Mouse (Mus musculus) stomach, embryonic 14.5 days (tissue): ENCODE data around the gene Gnao1. TPM values are rescaled to one million over a fixed set of nuclear protein-coding genes. Genes with fewer than 3 reads are reported as not detected.
A peak's percentile ranks its signal among the peaks of the same experiment; 100 is the strongest.

Source experiments
- ATAC-seq: fragments of 200-750 bp; cut with Nextera tagmentation; 2 replicates; pipeline ENCODE4 v1.8.0; 2017; ENCODE audit warnings: low read depth, moderate TSS enrichment; ENCODE audit not compliant: insufficient number of reproducible peaks, insufficient read depth, low FRiP score
- H3K27ac ChIP-seq: fragments of 300-500 bp; sonication (generic); 2 replicates; pipeline ENCODE4 v1.5.1; 2014; ENCODE audit warnings: mild to moderate bottlenecking, low read length, moderate library complexity, mixed read lengths
- H3K27me3 ChIP-seq: fragments of 300-500 bp; sonication (generic); 2 replicates; pipeline ENCODE4 v1.6.1; 2014; ENCODE audit warnings: low read length, control low read depth, mixed read lengths; ENCODE audit not compliant: control insufficient read depth, insufficient read depth
- H3K36me3 ChIP-seq: fragments of 300-500 bp; sonication (generic); 2 replicates; pipeline ENCODE4 v1.6.1; 2014; ENCODE audit warnings: mild to moderate bottlenecking, control low read depth, low read length, moderate library complexity, mixed read lengths; ENCODE audit not compliant: control insufficient read depth, insufficient read depth
- H3K4me1 ChIP-seq: fragments of 300-500 bp; sonication (generic); 2 replicates; pipeline ENCODE4 v1.6.1; 2014; ENCODE audit warnings: low read length, control low read depth, mixed read lengths; ENCODE audit not compliant: control insufficient read depth, insufficient read depth
- H3K4me2 ChIP-seq: fragments of 300-500 bp; sonication (generic); replicated peaks from 2 replicates; pipeline ENCODE4 v1.6.1; 2014; ENCODE audit warnings: low read depth, low read length, control low read depth
- H3K4me3 ChIP-seq: fragments of 300-500 bp; sonication (generic); 2 replicates; pipeline ENCODE4 v1.5.1; 2014; ENCODE audit warnings: low read depth, low read length, control low read depth
- H3K9ac ChIP-seq: fragments of 300-500 bp; sonication (generic); replicated peaks from 2 replicates; pipeline ENCODE4 v1.6.1; 2014; ENCODE audit warnings: low read depth, mild to moderate bottlenecking, control low read depth, low read length, moderate library complexity, mixed read lengths
- H3K9me3 ChIP-seq: fragments of 300-500 bp; sonication (generic); 2 replicates; pipeline ENCODE4 v1.6.1; 2016; ENCODE audit warnings: low read depth, low read length, control low read depth; ENCODE audit not compliant: control insufficient read depth
- WGBS: fragments of 180-500 bp; shearing (Covaris S2); extraction: QIAGEN DNeasy Blood & Tissue Kit; methylation state at CpG from one replicate; pipeline ENCODE4 v1.1.7; 2014; 5-methylcytosine and 5-hydroxymethylcytosine counted together
- polyA plus RNA-seq: library from polyadenylated mRNA; unstranded; fragments of >200 nt; fragmentation: Nextera tagmentation; extraction: Ambion mirVana; gene quantifications from 2 replicates; pipeline ENCODE4 v1.2.1, GENCODE M21; 2014

Gnao1 gene
- polyA plus RNA-seq, 1 experiment from 2014 or later = 14.0 TPM

DNA sequence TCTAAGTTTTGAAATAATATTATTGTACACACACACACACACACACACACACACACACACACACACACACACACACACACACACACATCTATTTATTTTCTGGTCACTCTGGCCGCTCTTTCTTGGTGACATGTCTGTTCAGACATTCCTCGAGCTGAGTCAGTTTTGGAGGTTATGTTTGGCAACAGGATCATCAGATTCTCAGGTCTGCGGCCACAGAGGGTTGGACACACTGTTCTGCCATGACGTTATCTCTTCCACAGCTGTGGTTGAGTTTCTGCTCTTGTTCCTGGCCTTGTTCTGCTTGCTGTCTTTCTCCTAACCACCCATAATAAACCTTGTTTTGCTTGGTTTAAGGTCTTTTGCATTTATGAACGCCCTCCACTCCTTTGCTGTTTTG lies 61.5 kb downstream of the Gnao1 start:
- ATAC-seq = no peak
- H3K27me3 ChIP-seq = no peaks in the 10 kb centered on the region
- 79% methylated on average over 5 of the region's 5 CpGs for WGBS
- H3K4me2 ChIP-seq = no peak overlapping the region
- H3K9ac ChIP-seq = no peak overlapping the region
- H3K9me3 ChIP-seq = no peaks in the 10 kb centered on the region
- no peak overlapping the region for H3K27ac ChIP-seq
- no peaks in the 10 kb centered on the region for H3K36me3 ChIP-seq
- H3K4me1 ChIP-seq = no peaks in the 10 kb centered on the region
- H3K4me3 ChIP-seq = no peak overlapping the region

DNA sequence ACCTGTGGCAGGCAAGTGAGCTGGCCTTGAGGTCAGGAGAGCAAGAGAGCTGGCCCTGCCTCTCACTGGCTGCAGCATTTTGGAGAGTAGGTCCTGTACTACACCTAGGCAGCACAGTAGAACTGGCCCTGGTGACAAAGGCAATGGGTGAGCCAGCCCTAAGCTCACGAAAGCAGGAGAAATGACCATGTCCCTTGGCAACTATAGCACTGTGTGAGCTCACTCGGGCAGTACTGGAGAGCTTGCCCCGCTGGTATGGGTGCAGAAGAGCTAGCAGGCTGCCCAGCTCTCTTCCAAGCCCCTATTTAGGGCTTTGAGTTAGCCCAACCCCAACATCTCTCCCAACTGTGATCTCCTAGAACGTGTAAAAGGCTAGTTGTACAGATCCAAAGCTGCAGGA lies 68.6 kb downstream of the Gnao1 start:
- Histone ChIP-seq H3K36me3 (no peaks in the 10 kb centered on the region), H3K27ac (no peak overlapping the region), H3K4me2 (no peak overlapping the region), H3K4me1 (no peaks in the 10 kb centered on the region), H3K9ac (no peak overlapping the region), H3K27me3 (no peaks in the 10 kb centered on the region), H3K4me3 (no peak overlapping the region), H3K9me3 (no peaks in the 10 kb centered on the region)
- WGBS = 87% methylated on average over 4 of the region's 4 CpGs
- no peak for ATAC-seq

DNA sequence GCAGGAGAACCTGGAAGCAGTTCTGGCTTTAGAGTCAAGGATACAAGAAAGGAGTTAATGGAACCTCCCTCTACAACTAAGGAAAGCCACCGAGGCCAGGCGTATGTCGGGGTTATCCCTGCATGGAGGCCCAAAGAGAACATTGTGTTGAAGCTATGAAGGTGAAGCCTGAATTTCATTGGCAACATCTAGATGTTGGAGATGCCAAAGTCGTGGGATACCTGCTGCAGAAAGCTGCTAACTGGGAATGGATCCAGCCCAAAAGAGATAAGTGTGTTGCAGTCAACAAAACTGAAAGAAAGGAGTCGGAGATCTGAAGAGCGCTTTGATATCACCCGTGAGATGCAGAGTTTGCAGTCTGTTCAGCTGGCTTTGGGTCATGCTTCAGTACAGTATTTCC lies 70.2 kb downstream of the Gnao1 start:
- no peak overlapping the region for H3K27ac ChIP-seq
- no peak overlapping the region for H3K4me2 ChIP-seq
- H3K4me1 ChIP-seq = no peaks in the 10 kb centered on the region
- 90% methylated on average over 7 of the region's 7 CpGs for WGBS
- no peaks in the 10 kb centered on the region for H3K36me3 ChIP-seq
- H3K4me3 ChIP-seq = no peak overlapping the region
- H3K9ac ChIP-seq = no peak overlapping the region
- H3K27me3 ChIP-seq = no peaks in the 10 kb centered on the region
- no peaks in the 10 kb centered on the region for H3K9me3 ChIP-seq
- no peak for ATAC-seq

GRCm38 (mm10) chr8:93881381-93881780 lies 71.6 kb downstream of the Gnao1 start:
- no peak overlapping the region for H3K27ac ChIP-seq
- ATAC-seq = no peak
- no peak overlapping the region for H3K4me3 ChIP-seq
- no peak overlapping the region for H3K4me2 ChIP-seq
- H3K4me1 ChIP-seq = no peaks in the 10 kb centered on the region
- H3K9me3 ChIP-seq = no peaks in the 10 kb centered on the region
- no peak overlapping the region for H3K9ac ChIP-seq
- no peaks in the 10 kb centered on the region for H3K27me3 ChIP-seq
- 89% methylated on average over 6 of the region's 6 CpGs for WGBS
- H3K36me3 ChIP-seq = no peaks in the 10 kb centered on the region

- no peaks in the 10 kb centered on the region for H3K4me1 ChIP-seq
- ATAC-seq = no peak
- no peak overlapping the region for H3K4me3 ChIP-seq
- no peaks in the 10 kb centered on the region for H3K27me3 ChIP-seq
- H3K27ac ChIP-seq = no peak overlapping the region
- no peaks in the 10 kb centered on the region for H3K36me3 ChIP-seq
- H3K4me2 ChIP-seq = no peak overlapping the region
- H3K9ac ChIP-seq = no peak overlapping the region
- no peaks in the 10 kb centered on the region for H3K9me3 ChIP-seq
These were observed 73.5 kb downstream of the Gnao1 start for GRCm38 (mm10) chr8:93883241-93883640.

DNA sequence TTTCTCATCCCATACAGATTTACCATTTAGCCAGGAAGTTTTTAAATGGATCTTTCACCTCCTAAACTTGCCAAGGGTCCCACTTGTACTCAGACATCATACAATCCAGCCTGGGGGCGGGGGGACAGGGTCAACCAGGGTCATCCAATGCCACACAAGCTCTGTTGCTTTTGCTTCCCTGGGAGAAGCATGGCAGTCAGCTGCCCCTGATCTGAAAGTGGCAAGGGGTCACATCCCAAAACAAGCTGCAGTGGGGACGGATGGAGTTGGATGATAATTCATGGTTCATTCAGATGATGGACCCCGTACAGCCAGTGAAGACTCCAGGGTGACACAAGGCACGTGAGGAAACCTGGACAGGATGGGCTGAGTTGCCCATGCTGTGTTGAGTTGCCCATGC lies 74.0 kb downstream of the Gnao1 start:
- H3K4me1 ChIP-seq = 0 out of 2 replicates have a peak, but pooled peaks cover 4% of the 10 kb centered on the region
- 78% methylated on average over 4 of the region's 4 CpGs for WGBS
- no peaks in the 10 kb centered on the region for H3K27me3 ChIP-seq
- H3K9ac ChIP-seq = no peak overlapping the region
- no peaks in the 10 kb centered on the region for H3K9me3 ChIP-seq
- no peaks in the 10 kb centered on the region for H3K36me3 ChIP-seq
- no peak for ATAC-seq
- no peak overlapping the region for H3K27ac ChIP-seq
- no peak overlapping the region for H3K4me3 ChIP-seq
- no peak overlapping the region for H3K4me2 ChIP-seq

GRCm38 (mm10) chr8:93884316-93884715 lies 74.5 kb downstream of the Gnao1 start:
- Histone ChIP-seq H3K27me3 (no peaks in the 10 kb centered on the region), H3K4me3 (no peak overlapping the region), H3K9ac (no peak overlapping the region), H3K4me1 (0 out of 2 replicates have a peak, but pooled peaks cover 8% of the 10 kb centered on the region), H3K27ac (no peak overlapping the region), H3K9me3 (no peaks in the 10 kb centered on the region), H3K36me3 (no peaks in the 10 kb centered on the region), H3K4me2 (no peak overlapping the region)
- no peak for ATAC-seq
- 83% methylated on average over 7 of the region's 7 CpGs for WGBS

DNA sequence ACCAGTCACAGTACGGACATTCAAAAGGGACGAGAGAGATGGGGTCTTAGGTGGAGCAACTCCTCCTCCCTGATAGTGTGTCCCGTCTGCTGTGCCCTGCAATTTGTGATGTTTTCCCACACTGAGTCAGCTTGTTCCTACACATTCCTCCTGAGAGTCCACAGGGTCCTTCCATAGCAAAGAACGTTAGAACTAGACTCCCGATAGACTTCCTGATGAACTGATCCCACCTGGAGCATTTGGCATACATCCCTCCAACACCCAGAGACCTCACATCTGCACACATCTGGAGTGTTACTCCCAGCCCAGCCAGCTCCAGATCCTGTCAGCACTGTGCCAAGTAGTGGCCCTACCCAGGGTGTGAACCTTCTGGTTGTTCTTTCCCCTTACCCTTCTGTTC lies 76.4 kb downstream of the Gnao1 start:
- H3K9ac ChIP-seq = no peak overlapping the region
- no peaks in the 10 kb centered on the region for H3K27me3 ChIP-seq
- 73% methylated on average over 5 of the region's 5 CpGs for WGBS
- no peaks in the 10 kb centered on the region for H3K36me3 ChIP-seq
- H3K27ac ChIP-seq = no peak overlapping the region
- no peak overlapping the region for H3K4me3 ChIP-seq
- H3K9me3 ChIP-seq = no peaks in the 10 kb centered on the region
- H3K4me2 ChIP-seq = no peak overlapping the region
- ATAC-seq = no peak
- H3K4me1 ChIP-seq = 0 out of 2 replicates have a peak, but pooled peaks cover 8% of the 10 kb centered on the region

DNA sequence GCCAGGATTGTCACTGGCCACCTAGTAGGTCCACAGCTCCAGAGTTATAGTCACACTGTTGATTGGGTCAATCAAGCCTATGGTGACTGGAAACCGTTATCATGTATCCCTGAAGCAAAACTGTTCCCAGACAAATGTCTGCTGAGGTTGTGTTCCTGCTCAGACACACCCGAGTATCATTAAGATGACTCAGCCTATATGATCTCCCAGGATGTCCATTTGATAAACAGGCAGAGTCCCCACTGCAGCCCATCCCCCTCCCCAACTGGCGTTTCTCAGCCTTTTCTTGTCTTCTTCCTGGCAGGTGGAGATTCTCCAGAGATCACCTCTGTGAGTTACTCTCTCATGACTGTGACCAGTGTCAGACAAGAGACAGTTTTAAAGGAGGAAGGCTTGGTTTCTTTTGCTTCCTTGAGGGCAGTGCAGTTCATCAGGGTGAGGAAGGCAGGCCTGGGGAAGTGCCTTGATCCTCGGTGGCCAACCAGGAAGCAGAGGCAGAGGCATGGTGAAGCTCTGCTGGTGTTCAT lies 78.4 kb downstream of the Gnao1 start:
- Histone ChIP-seq H3K4me1 (0 out of 2 replicates have a peak, but pooled peaks cover 8% of the 10 kb centered on the region), H3K4me3 (no peak overlapping the region), H3K4me2 (no peak overlapping the region), H3K27me3 (no peaks in the 10 kb centered on the region), H3K9ac (no peak overlapping the region), H3K27ac (peak overlapping the region; percentile 52; the same call in 1 of the 2 replicates), H3K9me3 (no peaks in the 10 kb centered on the region), H3K36me3 (no peaks in the 10 kb centered on the region)
- 42% methylated on average over 4 of the region's 4 CpGs for WGBS
- ATAC-seq = no peak
